Mouse (Mus musculus): Measurements from ENCODE around the gene Gm12355.

Gene Gm12355

DNA sequence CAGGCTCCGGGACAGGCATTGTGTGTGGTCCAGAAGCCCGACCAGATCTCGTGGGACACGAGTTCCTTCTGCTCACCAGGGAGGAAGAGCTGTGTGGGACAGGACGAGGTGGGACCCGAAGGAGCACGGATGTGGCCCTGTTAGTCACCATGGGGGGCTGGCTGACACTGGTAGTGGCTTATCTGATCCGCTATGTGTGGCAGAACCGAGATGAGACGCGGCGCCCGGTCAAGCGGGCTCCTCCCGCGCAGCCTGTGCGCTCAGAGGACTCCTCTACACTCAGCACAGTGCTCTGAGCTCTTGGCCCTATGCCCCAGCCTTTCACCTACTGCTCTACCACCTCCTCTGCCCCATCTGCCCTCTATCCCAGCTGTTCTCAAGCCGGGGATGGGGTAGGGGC, 26.2 kb downstream of the Gm12355 start:
- no peak for DNase-seq

DNA sequence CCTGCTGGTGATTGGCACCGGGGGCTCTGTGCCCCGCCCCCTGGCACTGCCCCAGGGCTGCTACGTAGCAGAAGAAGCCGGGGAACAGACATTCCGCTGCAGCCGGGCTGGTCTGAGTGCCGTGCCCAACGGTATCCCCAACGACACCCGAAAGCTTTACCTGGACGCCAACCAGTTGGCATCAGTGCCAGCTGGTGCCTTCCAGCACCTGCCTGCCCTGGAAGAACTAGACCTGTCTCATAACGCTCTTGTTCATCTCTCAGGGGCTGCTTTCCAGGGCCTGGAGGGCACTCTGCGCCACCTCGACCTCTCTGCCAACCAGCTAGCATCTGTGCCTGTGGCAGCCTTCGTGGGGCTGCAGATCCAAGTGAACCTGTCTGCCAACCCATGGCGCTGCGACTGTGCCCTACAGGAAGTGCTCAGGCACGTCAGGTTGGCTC, 26.6 kb downstream of the Gm12355 start:
- DNase-seq, result no peak

DNA sequence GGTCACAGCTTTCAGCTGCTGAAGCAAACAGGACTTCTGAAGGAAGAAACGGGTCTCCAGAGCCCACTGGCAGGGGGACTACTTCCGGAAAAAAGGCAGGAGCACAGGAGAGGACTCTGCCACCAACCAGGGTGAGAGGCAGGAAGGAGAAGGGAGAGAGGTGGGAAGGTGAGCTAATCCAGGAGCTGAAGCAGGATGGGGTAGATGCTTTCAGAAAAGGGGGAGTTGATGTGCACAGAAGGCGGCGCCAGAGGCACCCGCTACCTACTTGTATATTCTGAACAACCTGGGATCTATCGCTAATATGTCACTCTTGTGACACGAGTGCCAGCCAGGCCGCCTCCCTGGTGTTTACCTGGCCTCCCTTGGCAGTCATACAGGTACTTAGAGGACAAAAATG, 27.5 kb downstream of the Gm12355 start, which contains the start of gene Lrrc3c:
Gene Lrrc3c (plus strand): TSS at position 301 of the 400 bp plus-strand sequence.
- DNase-seq, result no peak

DNA sequence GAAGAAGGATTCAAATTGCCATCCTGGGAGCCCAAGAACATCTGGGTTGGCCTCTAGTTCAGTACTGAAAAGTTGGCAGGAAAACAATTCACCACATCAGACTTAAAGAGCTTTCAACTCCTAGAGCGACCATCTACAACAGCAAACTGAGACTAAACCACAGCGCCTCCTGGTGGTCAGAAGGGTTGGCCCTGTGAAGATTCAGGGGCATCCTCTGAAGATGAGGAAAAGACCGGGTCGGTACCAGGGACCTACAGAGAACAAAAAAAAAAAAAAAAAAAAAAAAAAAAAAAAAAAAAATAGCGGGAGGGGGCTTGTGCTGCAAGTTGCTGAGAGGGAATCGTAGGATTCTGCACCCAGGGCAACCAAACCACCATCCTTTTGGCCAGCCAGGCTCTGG, 28.1 kb downstream of the Gm12355 start:
- DNase-seq, result peak; percentile 85

DNA sequence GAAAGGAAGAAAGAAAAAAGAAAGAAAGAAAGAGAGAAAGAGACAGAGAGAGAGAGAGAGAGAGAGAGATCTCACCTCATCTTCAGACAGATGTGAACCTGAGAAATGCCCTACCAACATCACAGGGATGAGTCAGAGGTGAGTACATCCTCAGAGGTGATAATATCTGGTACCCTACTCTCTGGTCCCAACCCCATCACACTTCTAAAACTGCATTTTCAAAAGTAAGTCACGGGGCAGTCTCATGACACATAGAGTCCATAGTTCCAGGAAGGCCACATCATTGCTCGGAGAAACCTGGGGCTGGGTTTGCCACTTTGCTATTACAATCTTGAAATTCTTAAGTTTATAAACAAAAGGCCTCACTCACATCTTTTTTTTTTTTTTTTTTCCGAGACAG, 29.5 kb downstream of the Gm12355 start:
- DNase-seq, result no peak

DNA sequence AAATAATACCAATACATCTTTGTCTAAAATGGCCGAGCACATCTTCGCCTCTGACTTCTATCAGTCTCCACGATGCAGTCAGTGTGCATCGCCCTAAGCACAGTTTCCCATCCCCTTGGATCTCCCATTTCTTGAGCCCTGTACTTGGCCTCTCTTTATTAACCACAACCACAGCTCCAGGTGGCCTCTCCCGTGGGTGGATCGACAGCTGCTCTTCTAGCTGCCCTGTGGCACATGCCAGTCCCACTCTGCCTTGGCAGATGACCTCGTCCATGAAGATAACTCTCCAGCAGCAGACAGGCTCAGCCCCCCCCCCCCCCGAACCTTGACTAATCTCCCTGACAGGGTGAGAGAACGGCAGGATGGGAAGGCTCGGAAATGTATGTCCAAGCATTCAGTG, 30.0 kb downstream of the Gm12355 start:
- DNase-seq, result no peak

DNA sequence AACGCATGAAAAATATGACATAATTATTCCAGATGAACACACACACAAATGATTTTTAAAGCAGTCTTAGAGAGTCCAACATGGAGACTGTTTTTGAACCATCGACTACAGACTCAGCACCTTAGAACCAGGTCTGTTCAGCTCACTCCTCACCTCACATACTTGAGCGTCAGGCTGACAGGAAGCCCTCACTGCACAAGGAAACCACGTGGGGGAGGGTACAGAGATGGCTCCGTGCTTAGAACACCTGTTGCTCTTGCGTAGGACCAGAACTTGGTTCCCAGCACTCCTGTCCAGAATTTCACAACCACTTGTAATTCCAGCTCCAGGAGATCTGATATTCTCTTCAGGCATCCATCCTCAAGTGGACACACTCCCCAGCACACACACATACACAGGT, 30.4 kb downstream of the Gm12355 start:
- peak; percentile 50 for DNase-seq

DNA sequence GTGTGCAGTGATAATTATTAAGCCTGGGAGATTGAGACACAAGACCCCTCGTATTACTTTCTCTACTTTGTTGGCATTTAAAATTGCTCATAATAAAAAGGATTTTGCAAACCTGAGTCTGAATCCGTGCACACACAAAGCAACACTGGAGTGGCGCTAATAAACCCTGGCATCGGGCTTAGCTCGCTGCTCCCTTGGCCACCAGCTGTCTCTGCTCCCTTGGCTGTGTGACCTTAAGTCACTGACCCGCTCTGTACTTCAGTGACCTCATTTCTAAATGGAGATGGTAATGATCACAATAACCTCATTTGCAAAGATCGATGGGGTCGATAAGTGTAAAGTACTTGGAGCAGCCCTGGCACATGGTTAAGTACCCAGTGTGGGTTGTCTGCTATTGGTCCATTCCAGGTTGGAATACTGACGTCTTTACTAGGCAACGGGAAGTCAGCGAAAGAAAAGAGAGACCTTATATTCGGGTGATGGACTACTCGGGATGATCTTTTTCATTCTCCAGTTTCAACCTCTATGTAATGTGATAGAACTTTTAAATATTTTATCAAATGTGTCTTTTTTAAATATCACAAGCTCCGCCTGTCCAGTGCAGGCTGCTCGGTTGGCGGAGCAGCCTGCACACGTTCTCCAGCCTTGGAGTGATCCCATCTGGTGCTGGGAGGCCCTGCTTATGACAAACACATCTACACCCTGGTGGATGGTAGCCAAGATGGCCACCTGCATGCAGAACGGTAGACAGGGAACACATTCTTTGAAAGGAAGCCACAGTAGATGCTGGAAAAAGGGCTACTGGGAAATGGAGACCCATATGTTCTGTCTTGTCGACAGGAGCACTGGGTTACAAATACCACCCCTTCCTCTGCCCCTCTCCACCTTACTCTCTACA, 34.7 kb downstream of the Gm12355 start:
- no peak for DNase-seq

DNA sequence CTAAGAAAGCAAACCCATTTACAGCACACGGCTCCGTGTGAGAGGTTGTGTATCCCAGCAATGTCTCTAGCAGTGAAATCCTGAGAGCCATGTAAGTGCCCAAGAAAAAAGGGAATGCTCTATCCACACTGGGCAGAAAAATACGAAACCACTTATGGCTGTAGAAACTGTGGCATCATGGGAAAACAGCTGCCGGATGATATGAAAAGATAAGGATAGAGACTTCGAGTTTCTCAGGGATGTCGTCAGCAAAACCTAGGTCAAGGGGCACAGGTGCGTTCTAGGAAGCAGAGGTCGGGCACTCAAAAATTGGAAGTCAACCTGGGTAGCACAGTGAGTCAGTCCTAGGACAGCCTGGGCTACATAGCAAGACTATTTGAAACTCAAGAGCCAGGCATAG, 36.2 kb downstream of the Gm12355 start:
- DNase-seq, result no peak

DNA sequence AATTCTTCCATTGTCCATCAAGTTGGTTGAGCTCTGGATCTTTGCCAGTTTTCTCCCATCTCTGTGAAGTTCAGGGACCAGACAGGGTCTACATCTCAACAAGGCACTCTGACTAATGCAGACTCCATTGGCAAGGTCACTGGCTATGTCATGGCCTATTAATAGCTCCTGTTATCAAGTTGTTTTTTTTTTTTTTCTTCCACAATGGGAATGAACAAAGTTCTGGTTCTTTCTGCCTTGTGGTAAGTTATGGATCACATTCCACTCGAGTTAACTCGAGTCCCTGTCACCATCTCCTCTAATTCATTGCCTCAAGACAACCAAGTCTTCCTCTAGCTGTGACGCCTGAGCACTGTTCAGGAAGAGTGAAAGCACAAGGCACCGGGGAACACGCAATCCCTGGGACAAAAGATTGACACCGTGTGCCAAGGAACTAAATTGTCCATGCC, 36.6 kb downstream of the Gm12355 start:
- DNase-seq, result no peak

DNA sequence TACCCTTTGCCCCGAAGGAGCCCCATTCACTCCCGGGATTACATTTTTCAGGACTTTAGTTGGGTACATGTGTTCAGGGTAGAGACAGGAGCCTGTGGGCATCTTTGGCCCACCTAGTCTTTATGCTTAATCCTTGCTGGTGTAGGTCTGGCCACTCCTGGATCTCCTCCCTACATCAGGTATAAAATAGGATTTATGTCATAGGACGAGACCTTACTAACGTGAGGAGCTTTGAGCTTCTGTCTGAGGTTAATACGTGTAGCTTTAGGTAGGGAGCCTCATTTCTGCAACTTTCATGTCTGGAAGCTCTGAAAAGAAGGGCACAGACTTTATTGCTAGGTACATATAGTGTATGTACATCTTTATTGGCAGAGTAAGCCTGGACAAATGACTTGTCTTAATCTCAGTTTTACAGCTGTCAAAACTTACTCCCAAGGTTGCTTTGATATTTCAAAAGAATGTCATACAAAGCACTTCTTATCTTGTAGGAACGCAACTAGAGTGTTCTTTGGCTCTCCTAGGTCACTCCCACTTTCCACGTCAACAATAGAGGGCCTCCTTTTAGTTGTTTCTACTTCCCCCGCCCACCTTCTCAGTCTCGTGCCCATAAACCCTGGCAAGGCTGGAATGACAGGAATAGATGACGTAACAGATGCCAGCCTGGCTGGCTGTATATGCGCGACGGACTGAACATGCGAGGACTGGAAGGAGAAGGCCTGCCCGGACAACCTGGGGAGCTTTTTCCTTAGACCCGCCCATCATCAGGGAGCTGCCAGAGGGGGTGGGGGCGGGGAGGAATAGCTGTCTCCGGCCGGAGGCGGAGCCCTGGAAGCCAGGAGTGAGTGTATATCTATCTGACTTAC, 37.5 kb downstream of the Gm12355 start:
- DNase-seq, result peak; percentile 39

DNA sequence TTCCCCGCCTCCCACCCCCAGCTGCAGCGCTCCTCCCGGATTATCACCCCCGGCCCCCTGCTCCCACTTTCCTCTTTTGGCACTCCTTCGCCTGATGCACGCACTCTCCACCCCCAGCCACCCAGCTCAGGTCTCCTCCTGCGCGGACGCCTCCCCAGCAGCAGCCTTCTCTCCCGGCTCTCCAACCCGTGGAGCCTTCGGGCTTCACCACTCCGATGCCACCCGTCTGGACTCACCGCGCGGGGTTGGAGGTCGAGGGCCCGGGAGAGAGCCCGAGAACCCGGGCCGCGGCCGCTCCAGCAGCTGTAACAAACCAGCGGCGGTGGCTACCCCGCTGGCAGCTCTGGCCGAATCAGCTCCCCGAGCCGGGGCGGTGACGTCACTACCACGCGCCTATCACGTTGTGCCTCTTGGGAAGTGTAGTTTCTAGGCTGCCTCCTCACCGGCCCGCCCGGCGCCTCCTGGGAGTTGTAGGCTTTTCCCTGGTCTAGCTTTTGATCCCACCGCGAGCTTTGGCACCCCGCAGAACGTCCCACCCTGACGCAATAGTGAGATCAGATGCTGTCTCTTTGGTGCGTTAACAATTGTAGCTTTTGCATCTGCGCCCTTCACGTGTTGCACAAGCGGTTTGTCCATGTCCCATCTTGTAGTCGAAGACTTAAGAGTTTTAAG, 38.4 kb downstream of the Gm12355 start, which contains the start of gene Ormdl3:
Gene Ormdl3 (minus strand): TSS at position 477 of the 672 bp plus-strand sequence.
- peak; percentile 99 for DNase-seq

DNA sequence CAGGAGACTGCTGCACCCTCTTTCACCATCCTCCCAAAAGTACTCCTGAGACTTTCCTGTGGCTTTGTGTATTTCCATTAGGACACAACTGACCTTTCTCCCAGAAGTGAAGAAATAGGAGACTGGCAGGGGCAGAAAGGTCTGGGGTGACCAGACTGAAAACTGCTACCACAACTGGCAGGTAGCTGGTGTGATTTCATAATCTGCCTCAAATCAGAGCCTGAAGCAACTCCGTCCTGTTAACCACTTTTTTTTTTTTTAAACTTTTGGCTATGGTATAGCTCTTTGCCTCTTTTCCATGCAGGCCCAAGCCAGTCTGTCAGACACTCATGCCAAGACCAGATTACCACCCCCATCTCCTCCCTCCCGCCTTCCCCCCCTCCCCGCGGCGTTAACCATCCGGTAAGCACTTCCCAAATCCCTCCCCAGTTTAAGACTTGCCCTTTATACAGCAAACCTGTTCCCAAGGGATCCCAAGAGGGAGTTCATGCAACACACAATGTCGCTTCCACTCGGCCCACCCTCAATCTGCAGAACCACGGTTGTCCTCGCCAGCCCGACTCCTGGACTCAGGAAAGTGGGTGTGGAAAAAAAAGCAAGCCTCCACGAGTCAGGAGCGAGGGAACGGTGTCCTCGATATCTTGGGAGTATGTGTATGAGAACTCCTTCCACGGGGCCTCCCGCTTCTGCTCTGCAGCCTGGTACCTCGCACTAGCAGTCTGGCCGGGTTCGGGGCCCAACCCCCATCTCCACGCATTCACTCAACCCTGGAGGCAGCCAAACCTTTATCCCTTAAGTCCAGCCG, 39.2 kb downstream of the Gm12355 start:
- DNase-seq, result no peak

DNA sequence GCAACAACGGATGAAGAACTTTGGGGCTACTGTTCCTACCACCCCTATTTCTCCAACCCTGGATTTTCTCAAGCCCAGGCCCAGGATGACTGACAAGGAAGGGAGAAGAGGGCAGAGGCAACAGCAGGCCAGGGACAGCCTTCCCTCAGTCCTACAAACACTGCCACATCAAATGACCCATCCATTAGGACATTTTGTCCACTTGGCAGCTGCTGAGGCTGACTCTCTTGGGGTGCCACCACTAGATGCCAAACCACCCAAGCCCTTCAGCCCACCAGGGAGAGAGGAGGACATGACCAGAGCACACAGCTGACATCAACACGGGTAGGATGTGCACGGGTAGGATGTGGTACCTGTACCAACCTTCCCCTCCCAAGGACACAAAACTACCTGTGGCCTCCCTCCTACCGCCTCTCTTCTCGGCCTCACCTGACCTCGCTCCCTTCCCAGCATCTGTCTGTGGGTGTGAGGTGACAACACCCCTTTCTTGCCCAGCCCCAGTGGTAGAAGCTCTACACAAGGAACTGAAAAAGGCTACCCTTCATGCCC, 40.8 kb downstream of the Gm12355 start:
- no peak for DNase-seq

DNA sequence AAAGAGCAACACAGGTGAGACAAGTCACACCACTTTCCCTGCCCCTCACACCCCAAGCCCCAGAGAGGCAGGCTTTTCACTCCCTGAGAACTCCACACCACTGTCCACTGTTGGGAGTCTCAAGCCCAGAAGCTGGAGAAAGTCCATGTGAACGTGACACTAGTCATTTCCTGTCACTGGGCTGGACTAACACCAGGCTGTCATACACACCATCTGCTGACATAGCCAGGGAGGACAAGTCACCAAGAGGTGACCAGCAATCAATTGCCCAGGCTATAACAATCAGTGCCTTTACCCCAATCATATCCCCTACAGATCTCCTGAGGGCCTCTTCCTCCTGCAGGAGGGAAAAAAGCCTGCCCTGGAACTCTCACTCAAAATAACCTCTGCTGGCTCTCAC, 41.3 kb downstream of the Gm12355 start:
- no peak for DNase-seq

DNA sequence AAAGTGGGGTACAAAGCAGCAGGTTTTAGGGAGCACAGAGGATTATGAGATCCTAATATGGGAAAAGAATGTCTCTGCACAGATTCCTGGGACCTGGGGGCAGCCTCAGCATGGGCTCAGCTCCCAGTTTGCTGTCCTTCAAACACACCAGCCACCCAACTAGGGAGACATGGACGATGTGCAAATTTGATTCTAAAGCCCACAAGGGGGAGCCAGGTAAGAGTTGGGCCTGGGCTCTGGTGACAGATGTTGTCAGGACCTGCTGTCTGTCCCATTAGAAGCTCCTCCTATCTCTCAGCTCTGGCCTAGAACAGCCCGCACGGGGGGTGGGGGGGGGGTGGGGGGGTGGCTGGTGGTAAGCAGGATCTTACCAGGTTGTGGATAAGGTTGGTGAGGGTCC, 41.9 kb downstream of the Gm12355 start:
- peak; percentile 44 for DNase-seq

DNA sequence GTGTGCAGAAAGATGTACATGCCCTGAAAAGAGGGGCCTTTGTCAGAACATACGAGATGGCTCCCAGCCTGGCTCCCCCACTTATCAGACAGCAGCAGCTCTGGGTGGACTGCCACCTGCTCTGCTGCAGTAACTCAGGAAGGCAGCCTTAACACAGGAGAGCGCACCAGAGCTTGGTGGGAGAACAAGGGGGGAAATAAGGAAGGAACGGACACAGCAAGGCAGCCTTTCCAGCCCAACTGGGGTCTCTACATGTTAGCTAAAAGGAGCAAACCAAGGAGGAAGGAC, 42.3 kb downstream of the Gm12355 start:
- no peak for DNase-seq

DNA sequence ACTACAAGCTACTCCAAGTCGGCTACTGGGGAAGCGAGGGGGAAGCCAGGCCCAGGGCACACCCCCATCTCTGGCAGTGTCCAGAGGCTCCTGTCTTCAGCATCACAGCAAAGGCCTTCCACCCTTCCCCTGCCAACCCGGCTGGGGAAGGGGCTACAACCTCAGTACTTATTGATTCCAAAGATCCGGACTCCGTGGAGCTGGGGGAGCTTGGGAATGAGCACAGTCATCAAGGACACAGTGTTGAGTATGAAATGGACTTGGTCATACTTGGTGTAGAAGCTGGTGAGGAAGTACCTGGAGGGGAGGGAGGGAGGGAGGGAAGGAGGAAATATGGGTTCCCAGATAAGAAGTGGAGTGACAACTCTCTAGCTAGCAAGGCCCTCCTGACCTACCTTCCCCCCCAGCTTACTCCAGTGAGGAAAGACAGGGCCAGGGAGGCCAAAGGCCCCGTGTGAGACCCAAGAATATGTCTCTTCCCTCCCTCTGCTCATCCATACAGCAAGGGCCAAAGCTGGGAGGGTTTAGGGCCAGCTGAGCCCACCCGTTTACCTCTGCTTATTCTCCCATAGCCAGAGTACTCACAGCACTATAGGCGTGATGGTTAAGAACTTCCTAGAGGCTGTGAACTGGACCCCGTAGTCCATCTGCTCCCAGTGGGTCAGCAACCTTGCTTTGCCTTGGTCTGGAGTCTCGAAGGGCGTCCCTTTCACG, 42.8 kb downstream of the Gm12355 start:
- no peak for DNase-seq

DNA sequence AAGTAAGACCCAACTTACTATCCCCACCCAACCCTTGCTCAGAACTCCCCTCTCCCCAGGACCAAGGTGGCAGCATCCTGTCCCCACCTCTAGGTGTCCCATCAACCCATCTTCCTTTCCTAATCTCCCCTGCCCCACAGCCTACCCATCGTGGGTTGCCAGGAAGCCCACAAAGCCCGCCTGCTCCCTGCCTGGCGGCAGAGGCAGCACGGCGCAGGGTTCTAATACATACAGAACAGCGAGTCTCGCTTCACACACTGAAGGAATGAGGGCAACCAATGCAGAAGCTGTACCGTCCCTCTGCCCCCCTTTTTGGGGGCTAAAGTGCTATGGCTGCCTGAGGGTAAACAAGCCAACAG, 43.5 kb downstream of the Gm12355 start:
- no peak for DNase-seq

DNA sequence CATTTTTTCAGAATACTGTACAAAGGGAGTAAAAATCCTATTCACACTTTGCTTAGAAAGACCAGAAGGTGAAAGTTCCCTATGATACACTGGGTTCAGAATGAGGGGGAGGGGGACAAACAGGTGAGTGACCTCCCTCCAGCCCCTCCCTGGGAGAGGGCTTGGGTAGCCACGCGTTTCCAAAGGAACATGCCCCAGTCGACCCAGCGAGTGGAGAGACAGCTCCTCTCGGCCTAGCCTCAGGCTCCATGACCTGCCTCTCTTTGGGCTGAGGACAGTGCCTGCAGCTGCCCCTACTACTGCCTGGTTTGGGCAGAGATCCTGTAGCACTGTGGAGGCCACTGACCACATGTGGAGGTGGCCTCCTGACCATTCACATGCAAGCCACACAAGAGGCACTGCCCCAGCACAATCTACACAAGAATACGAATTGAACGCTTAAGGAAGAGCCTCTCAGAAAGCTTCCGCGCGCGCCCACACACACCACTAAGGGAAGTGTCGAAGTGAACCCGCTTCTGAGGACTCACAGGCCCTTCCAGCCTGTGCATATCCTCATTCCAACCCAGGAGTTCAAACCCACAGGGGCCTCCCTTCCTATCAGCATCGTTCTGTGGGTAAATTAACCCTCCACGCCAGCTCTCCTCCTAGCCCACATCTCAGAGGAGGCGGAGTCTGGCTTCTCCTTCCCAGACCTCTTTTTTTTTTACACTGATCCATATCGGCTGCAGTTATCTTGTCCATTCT, 44.0 kb downstream of the Gm12355 start:
- DNase-seq, result no peak
